Mouse (Mus musculus): Measurements from ENCODE around the gene Phpt1. TPM values are rescaled to one million over a fixed set of nuclear protein-coding genes. Genes with fewer than 3 reads are reported as not detected.

Phpt1 gene
- total RNA-seq, 2 experiments from 2014 or later, result 1.1 TPM; not detected in 1

DNA sequence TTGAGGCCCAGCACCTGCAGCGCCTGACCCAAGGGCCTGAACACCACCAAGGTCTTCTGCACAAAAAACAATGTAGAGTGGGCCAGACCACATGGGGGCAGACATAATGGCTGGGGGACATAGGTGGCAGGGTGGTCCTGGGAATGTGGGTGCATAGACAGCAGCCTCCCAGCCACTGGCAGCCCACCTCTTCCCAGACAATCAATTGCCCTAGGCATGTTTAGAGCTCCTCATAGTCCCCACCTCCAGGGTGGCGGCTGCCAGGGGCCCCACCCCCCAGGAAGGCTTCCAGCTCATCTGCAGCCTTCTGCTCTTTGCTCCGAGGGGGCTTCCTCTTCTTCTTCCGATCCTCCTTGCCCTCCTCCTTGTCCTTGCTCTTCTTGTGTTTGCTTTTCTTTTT lies 8.5 kb upstream of the Phpt1 start:
- no peak for ATAC-seq (replicated peaks; ENCODE audit: low FRiP score, poor library complexity, severe bottlenecking)

DNA sequence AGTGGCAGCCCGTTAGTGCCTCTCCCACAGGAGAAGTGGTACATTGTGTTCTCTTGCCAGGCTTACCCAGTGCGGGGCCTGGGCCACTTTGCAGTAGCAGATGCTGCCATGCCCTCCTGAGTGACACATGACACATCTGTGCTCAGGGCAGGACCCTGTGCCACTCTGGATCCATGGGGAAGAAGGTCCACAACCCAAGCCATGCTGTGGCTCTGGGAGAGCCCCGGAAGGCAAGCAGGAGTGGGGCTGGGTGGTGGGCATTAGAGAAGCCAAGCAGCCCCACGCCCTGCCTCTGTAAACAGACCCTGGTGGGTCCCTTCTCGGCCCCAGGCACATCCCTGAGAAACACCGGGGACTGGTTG lies 8.1 kb upstream of the Phpt1 start:
- ATAC-seq (replicated peaks; ENCODE audit: low FRiP score, poor library complexity, severe bottlenecking), result no peak

DNA sequence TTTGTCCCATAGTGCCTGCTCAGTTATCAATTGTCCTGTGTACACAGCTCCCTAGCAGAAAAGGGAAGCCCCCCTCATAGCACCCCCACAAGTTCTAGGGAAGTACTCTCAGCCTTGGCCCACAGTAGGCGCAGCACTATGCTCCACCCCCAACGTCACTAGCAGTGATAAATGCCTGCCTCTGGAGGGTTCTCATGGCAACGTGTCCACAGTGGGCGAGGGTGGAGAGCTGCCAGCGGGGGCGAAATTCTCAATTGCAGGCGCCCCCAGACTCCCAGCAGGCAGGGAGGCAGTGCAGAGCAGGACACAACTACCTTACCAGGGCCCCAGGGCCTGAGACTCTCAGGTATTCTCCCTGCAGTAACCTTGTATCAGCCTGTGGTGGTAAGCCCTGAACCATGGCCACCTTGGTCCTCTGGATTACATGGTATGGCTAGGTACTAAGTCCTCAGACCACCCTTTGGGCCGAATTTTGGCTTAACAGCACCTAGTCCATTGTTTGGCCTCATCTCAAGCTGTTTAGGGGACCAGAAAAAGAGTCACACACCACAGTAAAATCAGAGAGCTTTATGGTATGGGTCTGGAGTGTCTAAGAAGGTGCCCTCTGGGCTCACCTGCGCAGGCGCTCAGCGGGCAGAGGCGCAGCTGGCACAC lies 7.6 kb upstream of the Phpt1 start:
- ATAC-seq (replicated peaks; ENCODE audit: low FRiP score, poor library complexity, severe bottlenecking), result no peak

DNA sequence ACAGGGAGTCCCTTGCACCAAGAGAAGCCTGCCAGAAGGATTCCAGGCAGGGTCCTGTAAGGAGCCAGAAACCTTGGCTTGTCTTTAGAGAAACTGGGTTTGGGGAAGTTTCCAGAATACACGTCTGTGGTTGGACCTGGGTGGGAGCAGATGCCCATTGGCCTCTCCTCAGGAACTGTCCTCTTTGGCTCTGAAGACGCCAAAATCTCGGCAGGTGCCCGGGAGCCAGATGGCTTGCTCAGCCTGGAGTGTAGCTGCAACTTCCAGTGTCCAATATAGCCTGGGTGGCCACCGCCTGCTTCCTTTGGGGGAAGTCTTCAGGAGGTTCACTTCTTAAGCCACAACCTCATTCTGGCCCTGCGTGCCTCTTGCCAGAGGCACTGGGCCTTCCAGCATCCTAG lies 6.9 kb upstream of the Phpt1 start:
- peak; percentile 4; the same call in 1 of the 2 replicates for ATAC-seq (replicated peaks; ENCODE audit: low FRiP score, poor library complexity, severe bottlenecking)

DNA sequence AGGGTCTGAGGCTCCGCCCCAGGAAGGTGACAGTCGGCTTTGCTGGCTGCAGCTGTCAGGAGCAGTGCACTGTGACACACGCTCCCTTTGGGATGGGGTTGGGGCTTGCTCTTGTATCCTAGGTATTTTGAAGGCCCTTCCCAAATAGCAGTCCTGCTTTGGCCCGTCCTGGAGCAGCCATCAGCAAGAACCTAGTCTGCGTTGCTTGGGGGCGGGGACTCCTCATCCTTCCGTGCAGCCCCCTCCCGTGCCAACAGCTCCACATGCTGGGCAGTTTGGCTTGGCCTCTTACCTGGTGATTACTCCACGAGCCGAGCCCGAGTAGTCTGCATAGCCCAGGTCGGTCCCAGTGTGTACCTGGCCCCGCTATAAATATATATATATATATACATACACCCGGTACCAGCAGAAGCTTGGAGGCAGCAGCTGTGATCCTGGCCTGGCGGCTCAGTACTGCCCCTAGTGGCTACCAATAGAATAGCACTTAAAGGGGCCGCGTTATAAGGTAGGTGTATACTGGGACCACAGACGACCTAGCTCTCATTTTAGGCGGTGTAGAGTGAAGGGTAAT lies 6.4 kb upstream of the Phpt1 start, which contains the start of gene Ajm1:
TSS of gene Ajm1 (minus strand) at position 464 of the 571 bp plus-strand sequence.
- ATAC-seq (replicated peaks; ENCODE audit: low FRiP score, poor library complexity, severe bottlenecking), result peak; percentile 58

DNA sequence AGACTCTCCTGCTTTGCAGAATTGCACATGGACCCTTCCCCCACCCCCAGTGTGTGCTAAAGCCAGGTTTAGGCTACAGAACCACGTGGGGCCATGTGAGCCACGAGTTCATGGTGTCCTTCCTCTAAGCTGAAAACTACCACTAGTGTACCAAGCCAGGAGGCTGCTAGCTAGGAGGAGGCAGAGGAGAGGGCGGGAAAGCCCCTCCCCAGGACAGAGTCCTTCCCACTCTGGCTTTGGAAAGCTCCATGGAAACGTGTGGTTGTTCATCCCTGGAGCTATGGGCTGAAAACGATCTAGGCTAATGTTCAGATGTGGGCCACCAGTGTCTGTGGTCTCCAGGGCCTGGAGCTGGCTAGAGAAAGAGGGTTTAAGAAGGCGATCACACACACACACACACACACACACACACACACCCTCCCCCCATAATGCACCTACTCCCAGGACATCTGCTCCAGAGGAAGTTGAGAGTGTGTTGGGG lies 5.6 kb upstream of the Phpt1 start:
- no peak for ATAC-seq (replicated peaks; ENCODE audit: low FRiP score, poor library complexity, severe bottlenecking)

DNA sequence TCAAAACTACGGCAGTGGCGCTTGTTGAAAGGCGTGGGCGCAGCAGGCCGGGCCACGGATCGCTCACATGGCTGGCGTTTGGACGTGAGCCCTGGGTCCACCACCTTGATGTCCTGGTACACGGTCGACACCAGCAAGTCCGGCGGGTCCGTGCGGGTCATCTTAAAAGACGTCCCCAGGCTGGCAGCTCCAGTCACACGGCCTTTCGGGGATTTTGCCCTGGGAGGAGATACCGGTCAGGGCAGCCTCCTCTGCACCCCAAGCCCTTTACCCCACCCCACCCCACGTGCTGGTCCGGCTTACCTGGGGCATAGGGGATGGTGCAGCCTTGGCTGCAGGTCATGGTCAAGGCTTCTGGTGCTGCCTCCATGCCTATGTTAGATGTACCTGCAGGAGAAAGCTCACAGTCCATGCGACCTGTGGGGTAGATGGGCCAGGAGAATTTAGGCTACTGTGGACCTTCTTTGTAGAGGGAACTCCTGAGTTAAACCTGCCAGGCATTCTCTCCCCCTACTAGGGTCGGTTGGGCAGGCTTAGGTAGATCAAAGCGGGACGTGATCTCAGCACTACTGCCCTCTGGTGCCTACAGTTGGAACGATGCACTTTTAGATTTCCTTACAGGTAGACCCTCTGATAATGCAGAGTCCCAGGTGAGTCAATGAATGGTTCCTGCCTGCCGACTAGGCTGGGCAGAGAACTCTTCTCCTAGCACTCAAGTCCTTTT lies 4.9 kb upstream of the Phpt1 start:
- ATAC-seq (replicated peaks; ENCODE audit: low FRiP score, poor library complexity, severe bottlenecking), result no peak

DNA sequence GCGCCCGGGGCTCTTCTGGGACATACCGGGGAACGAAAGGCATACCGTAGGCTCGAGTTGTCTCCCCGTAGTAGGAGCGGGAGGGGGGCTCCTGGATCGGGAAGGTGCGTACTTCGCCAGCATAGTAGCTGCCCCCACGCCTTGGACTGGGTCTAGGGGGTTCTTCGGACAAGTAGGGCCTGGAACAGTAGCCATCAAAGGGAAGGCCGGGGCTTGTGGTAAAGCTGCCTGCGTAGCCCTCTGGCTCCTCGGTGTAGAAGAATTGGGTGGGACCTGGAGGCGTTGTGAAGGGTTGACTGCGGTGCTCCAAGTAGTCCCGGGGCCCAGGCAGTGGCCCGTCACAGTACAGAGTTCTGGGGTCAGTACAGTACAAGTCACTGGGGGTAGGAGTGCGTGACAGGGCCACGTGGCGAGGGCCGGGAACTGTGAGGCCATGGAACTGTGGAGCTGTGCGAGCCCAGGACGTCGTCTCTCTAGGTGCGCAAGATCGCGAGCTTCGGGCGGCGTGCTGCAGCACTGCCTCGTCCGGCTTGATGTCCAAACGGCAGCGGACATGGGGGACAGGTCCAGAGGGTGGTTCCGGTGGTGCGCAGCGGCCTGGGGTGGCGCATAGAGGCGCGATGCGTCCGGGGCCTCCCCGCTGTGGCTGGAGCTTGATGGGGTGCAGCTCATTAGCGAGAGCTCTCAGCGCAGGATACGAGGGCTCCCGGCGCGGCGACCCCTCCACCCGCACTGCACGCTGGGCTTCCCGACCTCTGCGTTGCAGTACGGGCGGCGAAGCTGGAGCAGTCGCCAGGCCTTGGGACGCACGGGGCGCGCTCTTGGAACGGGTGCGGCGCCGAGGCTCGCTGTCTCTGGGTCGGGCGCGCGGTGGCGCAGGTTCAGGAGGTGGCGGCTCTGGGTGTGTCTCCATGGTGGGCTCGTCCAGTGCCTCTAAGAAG lies 4.0 kb upstream of the Phpt1 start:
- no peak for ATAC-seq (replicated peaks; ENCODE audit: low FRiP score, poor library complexity, severe bottlenecking)

DNA sequence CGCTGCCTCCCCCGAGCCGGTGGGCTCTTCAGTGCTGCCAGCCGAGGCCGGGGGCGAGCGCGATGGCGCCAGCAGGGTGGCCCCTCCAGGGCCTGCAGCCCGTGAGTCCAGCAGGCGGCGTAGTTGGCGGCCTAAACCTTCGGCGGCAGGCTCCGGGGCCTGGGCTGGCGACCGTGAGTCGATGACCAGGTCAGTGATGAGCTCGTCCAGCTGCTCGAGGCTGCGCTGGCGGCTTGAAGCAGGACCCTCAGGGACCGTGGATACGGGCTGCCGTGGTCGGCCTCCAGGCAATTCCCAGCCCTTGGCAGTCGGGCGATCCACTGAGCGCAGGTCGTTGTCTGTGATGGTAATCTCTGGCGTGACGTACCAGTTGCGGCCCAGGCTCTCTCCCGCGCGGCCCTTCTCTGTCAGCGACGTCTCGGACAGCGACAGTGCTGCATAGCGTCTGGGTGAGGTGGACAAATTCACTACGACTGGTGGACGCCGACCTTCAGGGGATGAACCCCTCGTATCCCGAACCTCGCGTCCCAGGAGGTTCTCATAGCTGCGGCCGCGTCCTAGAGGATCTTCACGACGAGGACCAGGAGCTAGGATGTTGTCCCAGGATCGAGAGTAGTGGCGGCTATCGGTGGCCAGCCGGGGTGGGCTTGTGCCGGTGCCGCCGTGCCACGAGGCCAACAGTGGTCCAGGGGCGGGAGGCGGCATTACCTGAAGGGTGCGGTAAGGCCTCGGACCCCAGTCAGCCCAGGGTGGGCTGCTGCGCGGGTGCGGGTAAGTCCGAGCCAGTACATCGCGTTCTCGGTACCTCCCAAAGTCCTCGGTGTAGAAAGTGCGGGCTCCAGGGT lies 3.1 kb upstream of the Phpt1 start:
- ATAC-seq (replicated peaks; ENCODE audit: low FRiP score, poor library complexity, severe bottlenecking), result no peak

DNA sequence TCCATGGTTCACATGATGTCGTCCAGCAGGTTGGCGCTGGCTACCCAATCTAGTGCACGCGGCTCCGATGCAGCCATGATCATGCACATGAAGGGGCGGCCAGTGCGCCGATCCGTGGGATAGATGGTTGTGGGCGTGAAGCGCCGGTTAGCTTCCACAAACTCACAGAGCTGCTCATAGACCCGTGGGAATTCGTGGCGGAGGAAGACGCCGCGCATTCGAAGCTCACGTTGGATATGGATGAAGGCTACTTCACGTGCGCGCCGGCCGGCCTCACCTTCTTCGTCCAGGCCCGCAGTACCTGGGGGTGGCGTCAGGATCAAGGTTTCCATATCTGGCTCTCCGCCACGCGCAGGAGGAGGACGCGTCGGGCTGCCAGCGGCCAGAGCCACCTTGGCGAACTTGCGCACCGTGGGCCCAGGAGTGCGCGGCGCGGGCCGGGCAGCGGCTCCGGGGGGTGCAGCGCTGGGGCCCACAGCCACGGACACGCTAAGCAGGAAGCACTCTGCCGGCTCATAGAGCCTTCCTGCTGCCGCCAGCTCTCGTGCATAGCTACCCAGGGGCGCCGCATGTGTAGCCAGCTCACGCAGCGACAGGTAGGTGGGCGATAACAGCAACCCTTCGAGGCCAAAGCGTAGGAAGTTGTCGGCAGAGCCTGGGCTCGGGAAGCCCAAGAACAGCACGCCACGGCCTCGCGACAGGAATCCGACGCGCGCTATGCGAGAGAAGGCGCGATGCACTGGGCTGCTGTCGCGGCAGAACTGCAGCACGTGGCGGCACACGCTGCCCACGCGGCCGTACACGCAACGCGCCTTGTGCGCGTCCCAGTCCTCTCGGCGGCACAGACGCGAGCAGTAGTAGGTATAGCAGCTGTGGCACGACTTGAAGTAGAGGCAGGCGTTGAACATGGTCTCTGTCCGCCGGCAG lies 2.2 kb upstream of the Phpt1 start:
- no peak for ATAC-seq (replicated peaks; ENCODE audit: low FRiP score, poor library complexity, severe bottlenecking)

DNA sequence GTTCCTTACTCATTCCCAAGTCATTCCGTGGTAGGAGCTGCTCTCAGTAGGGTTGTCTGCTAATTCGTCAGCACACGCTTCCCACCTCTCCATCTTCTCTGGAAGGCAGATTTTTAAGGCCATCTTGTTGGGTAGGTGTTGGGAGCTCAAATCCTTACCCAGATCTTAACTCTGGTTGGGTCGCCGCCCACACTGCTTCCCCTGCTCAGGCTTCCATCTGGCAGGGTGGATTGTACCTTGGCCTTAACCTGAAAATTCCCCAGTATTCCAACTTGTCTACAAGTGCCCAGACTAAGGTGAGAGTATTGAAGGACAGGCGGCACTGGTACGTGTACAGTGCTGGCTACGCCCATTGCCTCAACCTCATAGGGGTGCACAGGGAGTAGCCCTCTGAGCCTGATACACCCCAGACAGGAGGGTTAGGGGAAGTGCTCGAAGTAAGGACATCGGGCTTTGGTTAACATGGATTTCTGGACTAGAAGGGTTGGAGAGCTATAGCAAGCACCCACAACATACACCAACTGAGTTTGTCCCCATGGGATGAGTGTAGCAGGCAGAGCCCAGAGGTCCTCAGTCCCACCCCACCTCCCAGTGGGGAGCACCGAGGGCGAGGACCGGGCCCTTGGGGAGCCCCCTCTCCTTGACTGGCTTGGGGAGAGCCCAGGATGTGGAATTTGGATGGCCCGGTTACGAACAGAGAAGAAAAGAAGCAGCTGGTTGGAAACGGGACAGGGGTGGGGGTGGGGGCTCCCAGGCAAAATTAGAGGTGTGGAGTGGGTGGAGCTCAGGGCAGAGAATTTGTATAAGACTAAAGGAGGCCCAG lies 1.2 kb upstream of the Phpt1 start:
- no peak for ATAC-seq (replicated peaks; ENCODE audit: low FRiP score, poor library complexity, severe bottlenecking)

DNA sequence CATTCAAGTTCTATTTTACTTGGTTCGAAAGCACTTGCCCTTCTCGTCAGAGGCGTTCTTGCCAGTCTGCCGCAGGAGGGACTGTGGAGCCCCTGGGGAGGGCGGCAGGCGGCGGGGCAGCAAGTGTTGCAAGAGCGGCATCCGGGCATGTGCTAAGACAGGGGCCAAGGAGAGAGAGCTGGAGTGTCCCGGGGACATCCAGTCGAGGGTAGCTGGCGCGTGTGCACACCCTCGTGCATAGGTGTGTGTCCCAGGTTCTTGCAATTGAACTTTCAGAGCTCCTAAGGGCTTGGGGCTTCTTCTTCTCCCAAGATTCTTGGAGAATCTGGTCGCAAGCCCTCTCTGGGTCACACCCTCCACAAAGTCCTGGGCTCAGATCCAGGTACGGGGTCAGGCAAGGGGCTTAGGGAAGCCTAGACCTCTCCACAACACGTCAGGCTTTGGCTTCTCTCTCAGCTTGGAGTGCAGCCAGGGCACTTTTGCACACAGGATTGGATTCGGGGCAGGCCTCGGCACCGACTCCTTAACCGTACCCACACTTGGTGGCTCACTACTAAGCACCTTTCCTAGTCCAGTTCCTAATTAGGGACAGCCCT lies 506 bp upstream of the Phpt1 start:
- ATAC-seq (replicated peaks; ENCODE audit: low FRiP score, poor library complexity, severe bottlenecking), result no peak

DNA sequence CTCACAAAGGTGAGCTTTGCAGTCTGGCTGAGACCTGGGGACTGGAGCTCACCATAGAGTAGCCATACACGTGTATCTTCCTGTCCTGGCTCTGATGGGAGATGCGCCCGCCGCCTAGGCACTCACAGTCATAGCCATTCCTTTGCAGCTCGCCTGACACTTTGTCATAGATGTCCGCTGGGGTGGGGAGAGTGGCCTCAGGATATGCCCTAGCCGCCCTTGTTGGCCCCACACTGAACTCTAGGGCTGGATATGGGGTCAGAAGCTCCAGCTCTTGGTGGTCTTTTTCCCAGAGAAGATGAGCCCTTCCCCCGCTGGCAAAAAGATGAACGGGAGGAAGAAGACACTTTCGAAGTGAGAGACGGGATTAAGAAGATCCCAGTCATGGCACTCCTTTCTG lies 888 bp downstream of the Phpt1 start:
- no peak for ATAC-seq (replicated peaks; ENCODE audit: low FRiP score, poor library complexity, severe bottlenecking)

DNA sequence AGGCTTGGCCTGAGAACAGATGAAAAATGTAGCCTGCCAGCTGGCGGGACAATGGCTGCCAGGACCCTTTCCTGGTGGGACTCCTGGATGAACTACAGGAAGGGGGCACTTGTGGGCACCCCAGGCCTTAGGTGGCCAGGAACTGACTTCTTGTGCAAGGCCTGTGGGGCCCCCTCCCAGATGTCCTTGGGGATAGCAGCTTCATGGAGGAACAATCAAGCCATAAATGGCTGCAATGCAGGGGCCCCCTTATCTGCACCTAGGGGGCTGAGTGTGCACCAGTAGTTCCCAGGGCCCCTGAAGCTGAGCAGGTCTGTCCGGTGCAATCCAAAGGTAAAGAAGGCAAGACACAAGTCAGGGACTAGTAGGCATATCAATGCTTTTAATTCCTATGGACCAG lies 2.0 kb downstream of the Phpt1 start:
- no peak for ATAC-seq (replicated peaks; ENCODE audit: low FRiP score, poor library complexity, severe bottlenecking)

DNA sequence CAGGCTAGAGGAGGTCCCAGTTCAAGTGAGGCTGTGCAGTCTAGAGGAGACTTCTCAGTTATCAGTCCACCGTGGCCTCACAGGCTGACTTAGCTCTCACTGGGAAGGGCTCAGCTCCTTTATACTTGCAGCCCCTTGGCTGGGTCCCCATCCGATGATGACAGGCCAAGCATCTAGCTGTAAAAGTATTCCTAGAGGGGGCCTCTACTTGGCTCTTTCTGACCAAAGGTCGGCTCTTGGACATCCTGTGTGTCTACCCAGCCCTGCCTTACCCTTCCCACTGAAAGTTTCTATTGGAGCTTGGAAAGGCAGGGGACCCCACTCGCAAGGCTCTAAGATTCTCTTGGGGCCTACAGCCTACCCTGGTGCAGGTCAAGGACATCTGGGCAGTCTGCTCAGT lies 3.8 kb downstream of the Phpt1 start:
- ATAC-seq (replicated peaks; ENCODE audit: low FRiP score, poor library complexity, severe bottlenecking), result no peak

DNA sequence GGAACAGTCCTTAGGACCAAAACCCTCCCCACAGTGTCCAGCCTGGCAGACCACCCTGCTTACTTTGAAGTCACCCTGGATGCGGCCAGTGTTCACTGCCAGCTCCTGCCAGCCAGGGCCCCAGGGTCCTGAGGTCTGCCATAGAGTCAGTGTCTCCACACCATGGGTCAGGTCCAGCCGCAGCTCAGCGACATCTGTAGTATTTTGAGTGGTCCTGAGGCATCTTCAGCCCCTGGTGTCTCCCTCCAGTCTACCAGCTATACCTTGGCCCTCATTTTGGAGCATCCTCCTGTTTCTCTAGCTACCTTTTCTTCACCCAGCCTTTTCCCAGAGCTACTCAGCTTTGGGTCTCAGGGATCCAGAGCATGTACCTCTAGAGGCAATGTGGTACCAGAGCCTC lies 5.7 kb downstream of the Phpt1 start:
- no peak for ATAC-seq (replicated peaks; ENCODE audit: low FRiP score, poor library complexity, severe bottlenecking)

DNA sequence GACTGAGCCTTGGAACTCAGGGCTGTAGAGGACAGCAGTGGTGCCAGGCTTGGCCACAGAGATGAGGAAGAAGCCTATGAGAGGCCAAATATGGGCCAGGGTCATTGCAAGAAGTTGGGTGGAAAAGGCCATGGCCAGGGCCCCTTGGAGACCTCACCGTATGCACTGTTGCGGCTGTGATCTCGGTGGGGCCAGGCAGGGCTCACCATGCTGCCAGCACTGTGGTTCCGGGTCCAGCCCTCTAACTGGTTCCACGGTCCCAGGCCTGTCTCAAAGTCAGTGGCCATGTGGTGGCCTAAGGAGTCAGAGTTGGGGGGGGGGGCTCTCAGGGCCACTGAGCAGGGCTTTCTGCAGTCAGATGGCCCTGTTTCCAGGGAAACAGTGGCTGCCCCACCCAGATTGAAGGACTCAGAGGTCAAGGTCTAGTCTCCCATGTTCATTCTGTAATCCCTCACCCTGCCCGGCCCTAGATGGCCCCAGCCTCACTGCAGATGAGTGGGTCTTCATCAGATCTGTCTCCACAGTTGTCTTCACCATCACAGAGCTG lies 6.5 kb downstream of the Phpt1 start:
- no peak for ATAC-seq (replicated peaks; ENCODE audit: low FRiP score, poor library complexity, severe bottlenecking)

Data from erythroid progenitor cell, adult 5-6 weeks (primary cell).